Mouse (Mus musculus): ENCODE data around the gene Ola1. TPM values are rescaled to one million over a fixed set of nuclear protein-coding genes. Genes with fewer than 3 reads are reported as not detected.

The Ola1 gene
- 10 to 100 TPM; 38.4 to 45.3 TPM for total RNA-seq (2023)

DNA sequence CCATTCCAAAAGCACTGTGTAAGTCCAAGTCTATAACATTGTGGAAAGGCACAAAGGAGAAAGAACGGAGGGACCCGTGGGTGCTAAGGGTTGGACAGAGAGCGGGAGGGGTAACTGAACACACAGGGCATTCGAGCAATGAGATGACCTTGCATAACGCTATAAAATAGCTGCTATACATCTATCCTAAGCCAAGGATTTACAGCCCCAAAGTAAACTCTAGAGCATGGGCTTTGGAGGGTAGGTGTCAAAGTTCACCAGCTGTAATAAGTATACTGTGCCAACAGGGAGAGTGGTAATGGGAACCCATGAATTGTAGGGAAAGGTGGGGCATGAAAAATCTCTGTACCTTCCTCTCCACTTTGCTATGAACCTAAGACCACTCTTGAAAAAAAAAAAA, at the start of gene Ola1:
Ola1 (minus strand) TSS at position 12 of the 400 bp plus-strand sequence.

Other genes with a start within 250 kb of the Ola1 start
- gene Sp3, start 238.5 kb downstream of the Ola1 start, total RNA-seq (2023) = 100 to 1,000 TPM; 180 to 186 TPM
- gene Gm11084, start 232.2 kb downstream of the Ola1 start, total RNA-seq (2023) = not detected
- not detected for gene Sp9, start 53.0 kb upstream of the Ola1 start, total RNA-seq (2023)
- 1 to 10 TPM; 4.0 to 5.8 TPM for gene Scrn3, start 93.7 kb upstream of the Ola1 start, total RNA-seq (2023)
- 10 to 100 TPM; 30.2 to 34.3 TPM for gene Cir1, start 93.8 kb upstream of the Ola1 start, total RNA-seq (2023)
- 10 to 100 TPM; 12.8 to 12.9 TPM for gene Gpr155, start 167.6 kb upstream of the Ola1 start, total RNA-seq (2023)

All from T-cell, adult 66 days (primary cell).